Mouse (Mus musculus) MEL (cell line): ENCODE measurements at regions not wholly inside any gene's neighbourhood (a gene's known extent, or its start where the extent isn't known, plus 50 kb on each side); places are given as distances from the start of the nearest gene placed in this dataset.

Source experiments
- CHD1 ChIP-seq: IDR thresholded peaks from 2 replicates; pipeline ENCODE4 v1.6.1; 2012; ENCODE audit warnings: low read depth, mild to moderate bottlenecking, inconsistent platforms, low read length, improper control_type of control experiment
- CHD2 ChIP-seq: IDR thresholded peaks from 2 replicates; pipeline ENCODE4 v1.6.1; 2011; ENCODE audit warnings: low read length, improper control_type of control experiment
- CTCF ChIP-seq, 3 experiments: IDR thresholded peaks in 2 of 3; conservative IDR thresholded peaks in 1 of 3; 2 replicates each; pipeline ENCODE4 v1.5.1; 2011 to 2012; ENCODE audit warnings: low read length in 3 of 3, low read depth in 2 of 3, mild to moderate bottlenecking in 2 of 3, improper control_type of control experiment in 1 of 3, inconsistent platforms in 1 of 3, mixed read lengths in 1 of 3, moderate library complexity in 1 of 3; ENCODE audit not compliant: control insufficient read depth in 1 of 3, insufficient read depth in 1 of 3, poor library complexity in 1 of 3, severe bottlenecking in 1 of 3
- EP300 ChIP-seq, 2 experiments: IDR thresholded peaks; 2 replicates each; pipeline ENCODE4 v1.6.1; 2011; ENCODE audit warnings: improper control_type of control experiment in 2 of 2, low read length in 2 of 2, low read depth in 1 of 2, mild to moderate bottlenecking in 1 of 2
- GABPA ChIP-seq: IDR thresholded peaks from 2 replicates; pipeline ENCODE4 v1.6.1; 2012; ENCODE audit warnings: low read depth, mild to moderate bottlenecking, inconsistent platforms, low read length, improper control_type of control experiment, moderate library complexity
- GATA1 ChIP-seq: IDR thresholded peaks from 2 replicates; pipeline ENCODE4 v1.6.1; 2011; ENCODE audit warnings: low read depth, low read length, improper control_type of control experiment
- JUND ChIP-seq: IDR thresholded peaks from 2 replicates; pipeline ENCODE4 v1.6.1; 2011; ENCODE audit warnings: low read depth, mild to moderate bottlenecking, improper control_type of control experiment, low read length
- POLR2A ChIP-seq, 2 experiments: IDR thresholded peaks; 2 replicates each; pipeline ENCODE4 v1.6.1; 2011 to 2012; ENCODE audit warnings: low read length in 2 of 2, mild to moderate bottlenecking in 2 of 2, control low read depth in 1 of 2, improper control_type of control experiment in 1 of 2, low read depth in 1 of 2, moderate library complexity in 1 of 2; ENCODE audit not compliant: control insufficient read depth in 1 of 2, insufficient read depth in 1 of 2, poor library complexity in 1 of 2
- USF1 ChIP-seq: IDR thresholded peaks from 2 replicates; pipeline ENCODE4 v1.6.1; 2014; ENCODE audit warnings: low read depth, mild to moderate bottlenecking, inconsistent platforms, low read length, improper control_type of control experiment, moderate library complexity
- ZKSCAN1 ChIP-seq: IDR thresholded peaks from 2 replicates; pipeline ENCODE4 v1.6.1; 2012; ENCODE audit warnings: low read depth, mild to moderate bottlenecking, inconsistent platforms, low read length, improper control_type of control experiment, moderate library complexity

DNA sequence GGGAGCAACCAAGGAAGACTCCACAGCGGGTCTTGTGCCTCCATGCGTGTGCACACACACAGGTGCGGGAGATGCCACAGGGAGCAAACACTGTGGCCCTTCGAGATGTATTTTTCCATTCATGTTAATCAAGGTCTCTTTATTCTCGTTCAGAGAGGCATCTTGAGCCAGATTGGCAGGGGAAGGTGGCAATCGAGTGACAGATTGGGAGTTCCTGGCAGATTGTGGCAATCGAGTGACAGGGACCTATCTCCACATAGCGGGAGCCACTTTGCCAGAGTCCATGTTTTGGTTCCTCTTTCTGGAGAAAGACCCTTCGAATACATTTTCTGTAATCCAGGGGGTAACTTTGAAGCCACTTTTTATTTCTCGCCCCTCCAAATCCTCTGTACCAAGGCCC lies 83.1 kb upstream of the Mrps10 start:
- TF ChIP-seq POLR2A (IDR thresholded peaks at IDR 0.05; ENCODE audit: control insufficient read depth in 1 of 2, insufficient read depth in 1 of 2, low read depth in 1 of 2, low read length in 2 of 2, poor library complexity in 1 of 2) (no peak), CHD2 (no peak), GABPA (no peak), USF1 (no peak), EP300 (IDR thresholded peaks at IDR 0.05; ENCODE audit: low read depth in 1 of 2, low read length in 2 of 2) (no peak), CHD1 (no peak), CTCF (IDR thresholded peaks at IDR 0.05 in 2 of 3, conservative IDR thresholded peaks at IDR 0.05 in 1 of 3; ENCODE audit: control insufficient read depth in 1 of 3, insufficient read depth in 1 of 3, low read depth in 2 of 3, low read length in 3 of 3, poor library complexity in 1 of 3, severe bottlenecking in 1 of 3) (no peak), JUND (no peak), ZKSCAN1 (no peak), GATA1 (no peak)
